Mouse (Mus musculus) adrenal gland, postnatal 36 days (tissue): Measurements from ENCODE around the gene Kctd21. TPM values are rescaled to one million over a fixed set of nuclear protein-coding genes. Genes with fewer than 3 reads are reported as not detected.
A peak's percentile ranks its signal among the peaks of the same experiment; 100 is the strongest.

Experiments used
- DNase-seq, 2 experiments: peaks; one replicate each; pipeline ENCODE4 v3.0.0; 2021; ENCODE audit warnings: mixed read lengths in 1 of 2
- total RNA-seq, 2 experiments: library from RNA; stranded (reverse); gene quantifications; 2 replicates each; pipeline ENCODE4 v1.2.3; 2021

Kctd21 gene
- total RNA-seq, 2 experiments from 2014 or later: 7.8 to 11.3 TPM

DNA sequence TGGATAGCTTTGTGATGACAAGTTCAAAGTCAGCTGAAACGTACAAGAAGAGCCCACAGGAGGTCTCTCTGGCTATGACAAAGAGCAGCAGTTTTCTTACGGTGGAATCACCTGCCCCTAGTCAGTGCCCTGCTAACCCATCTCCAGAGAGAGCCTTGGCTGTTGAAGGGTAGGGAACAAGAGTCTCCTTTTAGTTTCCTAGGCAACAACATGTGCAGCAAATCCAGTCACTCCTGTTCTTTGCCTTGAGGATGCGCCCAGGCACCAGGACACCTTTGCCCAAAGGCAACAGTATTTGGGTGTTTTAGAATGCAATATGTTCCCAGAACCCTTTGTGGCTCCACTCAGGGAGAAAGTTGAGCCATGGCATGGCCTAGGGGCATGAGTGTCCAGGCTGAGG, 16.2 kb downstream of the Kctd21 start:
- DNase-seq: no peak

DNA sequence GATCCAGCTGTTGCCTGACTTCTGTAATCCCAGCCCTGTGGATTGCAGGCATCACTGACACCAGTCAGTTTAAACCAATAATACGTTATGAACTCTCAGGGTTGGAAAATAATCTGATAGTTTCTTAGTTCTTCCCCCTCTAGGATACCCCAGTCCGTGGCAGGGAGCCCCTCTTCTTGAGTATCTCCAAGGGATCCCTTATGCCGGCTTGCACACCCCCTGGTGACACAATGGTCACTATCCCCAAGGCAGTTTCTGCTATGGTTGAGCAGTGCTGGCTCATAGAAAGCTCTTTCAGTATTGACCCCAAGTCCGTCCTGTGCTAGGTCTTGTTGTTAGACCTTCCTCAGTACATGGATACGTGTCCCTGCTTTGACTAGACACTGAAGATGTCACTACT, 16.7 kb downstream of the Kctd21 start:
- no peak for DNase-seq

DNA sequence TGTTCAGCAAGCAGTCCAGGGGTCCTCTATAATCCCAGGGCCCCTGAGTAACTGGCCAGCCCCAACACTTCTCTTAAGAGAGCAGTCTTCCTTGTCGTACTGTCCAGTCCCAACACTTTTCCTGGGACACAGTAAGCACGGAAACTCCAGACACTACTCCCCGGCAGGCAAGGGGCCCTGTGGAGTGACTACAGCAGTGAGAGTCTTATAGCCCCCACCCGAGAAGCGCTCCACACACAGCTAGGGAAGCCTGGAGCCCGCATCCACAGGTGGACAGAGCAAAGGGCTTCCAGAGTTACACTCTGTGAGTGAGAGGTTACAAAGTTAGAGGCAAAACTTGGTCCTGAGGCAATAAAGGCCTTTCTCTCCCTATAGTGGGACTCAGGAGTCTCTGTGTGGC, 17.3 kb downstream of the Kctd21 start:
- DNase-seq: no peak

DNA sequence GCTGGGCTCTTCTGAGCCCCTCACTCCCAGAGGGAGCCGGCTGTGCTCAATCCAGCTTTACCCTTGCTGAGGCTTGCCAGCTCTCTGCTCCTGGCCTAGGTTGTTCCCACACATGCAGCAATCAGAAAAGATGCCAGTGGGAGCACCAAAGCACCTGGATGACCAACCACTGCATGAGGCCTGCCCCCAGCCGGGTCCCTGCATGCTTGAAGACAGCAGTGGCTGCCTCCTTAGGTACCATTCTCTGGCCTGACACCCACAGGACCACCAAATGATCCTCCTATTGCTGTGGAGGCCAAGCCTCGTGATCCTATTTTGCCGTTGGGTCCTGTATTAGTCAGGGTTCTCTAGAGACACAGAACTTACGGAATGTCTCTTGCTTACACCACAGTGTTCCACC, 18.8 kb downstream of the Kctd21 start:
- DNase-seq: no peak

DNA sequence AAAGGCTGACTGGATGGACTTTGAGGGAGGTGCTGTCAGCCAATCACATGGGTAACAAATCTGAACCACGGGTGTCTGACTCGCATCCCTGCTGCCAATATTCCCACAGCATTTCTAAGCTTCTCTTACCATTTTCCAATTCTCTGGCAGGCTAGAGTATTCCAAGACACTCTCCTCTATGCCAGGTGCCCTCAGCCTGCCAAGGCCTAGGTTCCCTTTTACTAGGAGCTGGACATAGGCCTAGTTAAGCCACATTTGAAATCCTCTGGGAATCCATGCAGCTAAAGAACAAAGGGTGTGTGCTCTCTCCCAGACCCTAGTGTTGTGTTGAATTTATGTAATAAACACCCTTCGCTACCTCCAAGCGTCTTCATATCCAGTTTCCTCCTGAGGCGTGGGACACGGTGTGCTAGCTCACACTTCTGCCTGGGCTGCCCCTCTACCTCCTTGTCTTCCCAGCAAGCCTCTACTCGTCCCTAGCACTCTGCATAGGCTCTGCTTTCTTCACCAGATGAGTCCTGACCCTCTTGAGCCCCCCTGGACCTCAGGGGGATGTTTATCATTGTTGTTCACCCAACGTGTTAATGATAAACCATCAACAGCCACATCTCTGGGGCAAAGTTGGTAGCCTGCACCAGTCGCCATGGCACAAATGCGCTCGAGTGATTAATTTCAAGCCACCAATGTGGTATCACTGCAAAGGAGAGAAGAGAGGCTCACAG, 19.8 kb downstream of the Kctd21 start:
- no peak for DNase-seq

DNA sequence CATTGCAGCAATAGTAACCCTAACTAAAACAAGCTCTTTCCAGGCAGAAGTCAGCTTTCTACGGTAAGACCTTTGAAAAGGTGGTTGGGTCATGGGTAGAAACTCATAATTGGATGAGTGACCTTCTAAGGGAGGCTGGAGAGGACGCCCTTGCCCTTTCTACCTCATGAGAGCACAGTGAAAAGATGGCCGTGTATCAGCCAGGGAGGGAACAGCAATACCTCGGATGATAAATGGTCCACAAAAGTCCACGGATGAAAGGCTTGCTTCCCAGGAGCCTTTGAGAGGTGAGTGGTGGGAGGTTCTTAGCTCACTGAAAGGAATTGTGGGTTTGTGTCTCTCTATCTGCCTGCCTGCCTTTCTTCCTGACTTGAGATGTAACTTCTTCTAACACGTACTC, 21.2 kb downstream of the Kctd21 start:
- no peak for DNase-seq

DNA sequence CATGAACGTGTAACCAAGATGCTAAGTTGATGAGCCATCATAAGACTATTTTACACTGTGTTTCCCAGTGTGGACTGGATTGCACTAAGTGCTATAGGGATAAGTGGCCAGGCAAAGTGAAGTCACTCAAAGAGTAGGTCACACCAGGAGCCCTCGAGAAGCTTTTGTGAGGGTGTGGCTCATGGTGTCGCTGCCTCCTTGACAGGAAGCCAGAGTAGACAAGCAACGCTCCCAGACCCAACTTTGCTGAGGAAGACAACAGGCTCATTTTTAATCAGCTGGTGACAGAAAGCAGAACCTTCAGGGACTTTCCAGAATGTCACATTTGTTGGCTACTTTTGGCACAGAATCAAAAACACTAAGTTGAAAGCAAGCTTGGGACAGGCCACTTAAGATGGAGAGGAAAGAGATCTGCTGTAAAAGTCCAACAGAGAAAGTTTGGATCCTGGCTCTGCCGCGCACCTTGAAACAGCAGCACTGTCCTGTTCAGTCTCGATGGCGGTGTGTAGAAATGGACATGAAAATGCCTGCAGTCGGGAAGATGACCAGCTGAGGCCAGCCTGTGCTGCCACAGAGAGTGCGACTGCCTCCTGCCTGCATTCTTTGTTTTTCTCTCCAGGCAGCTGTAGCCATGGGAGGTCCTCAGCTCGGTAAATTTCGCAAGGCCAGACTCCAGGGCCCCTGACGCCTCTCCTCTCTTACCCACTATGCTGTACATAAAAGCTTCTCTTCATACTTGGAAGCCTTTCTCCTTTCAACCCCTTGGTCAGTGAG, 23.1 kb downstream of the Kctd21 start:
- no peak for DNase-seq

DNA sequence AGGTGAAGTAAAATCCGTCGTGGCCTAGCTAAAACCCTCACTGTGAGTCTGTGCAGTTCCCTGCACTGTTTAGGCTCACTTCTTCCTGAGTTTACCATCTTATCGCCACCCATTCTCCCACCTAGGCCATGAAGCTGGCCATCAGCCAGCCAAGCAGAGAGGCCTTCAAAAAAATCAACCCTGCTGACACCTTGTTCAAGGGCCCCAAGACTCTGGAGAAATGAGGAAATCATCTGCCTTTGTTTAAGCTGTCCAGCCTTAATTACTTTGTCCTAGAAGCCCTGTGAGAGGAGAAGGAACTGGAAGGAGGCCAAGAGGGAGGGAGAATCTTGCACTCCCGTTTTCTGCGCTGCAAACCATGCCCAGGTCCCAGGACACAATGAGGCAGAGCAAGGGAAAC, 24.1 kb downstream of the Kctd21 start:
- DNase-seq: no peak

DNA sequence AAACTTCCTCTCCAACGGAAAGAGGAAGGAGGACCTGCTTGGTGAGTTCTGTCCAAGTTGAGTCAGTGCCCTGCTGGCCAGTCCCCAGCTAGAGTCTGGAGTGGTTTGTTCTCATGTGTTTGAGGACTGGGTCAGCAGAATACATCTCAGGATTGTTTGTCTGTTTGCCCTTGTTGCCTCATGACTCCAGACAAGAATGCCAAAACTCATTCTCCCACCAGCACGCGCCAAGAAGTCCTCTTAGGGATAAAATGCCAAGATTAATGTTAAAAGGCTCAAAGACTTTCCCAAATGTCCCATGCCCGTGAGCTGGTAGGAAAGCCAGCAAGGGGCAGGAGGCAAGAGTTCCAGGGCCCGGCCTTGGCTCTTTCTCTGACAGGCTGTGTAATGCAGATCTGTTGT, 24.7 kb downstream of the Kctd21 start:
- DNase-seq: peak in 1 of 2 experiments; percentile 36

DNA sequence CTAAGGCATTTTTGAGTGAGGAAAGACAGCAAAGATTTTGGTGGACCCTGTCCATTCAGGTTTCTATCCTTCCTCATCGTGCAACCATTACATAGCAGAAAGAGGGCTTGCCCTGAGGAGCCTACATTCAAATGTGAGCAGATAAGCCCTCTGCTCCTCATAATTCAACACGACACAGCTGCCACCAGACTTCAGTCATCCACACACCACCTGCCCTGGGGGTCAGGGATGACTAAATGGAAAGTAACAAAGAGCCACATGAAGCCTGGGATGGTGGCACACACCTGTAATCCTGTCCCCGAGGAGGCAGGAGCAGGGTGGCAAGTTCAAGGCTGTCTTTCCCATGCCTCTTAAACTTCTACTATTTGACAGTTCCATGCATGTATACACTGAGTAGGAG, 25.7 kb downstream of the Kctd21 start:
- no peak for DNase-seq

DNA sequence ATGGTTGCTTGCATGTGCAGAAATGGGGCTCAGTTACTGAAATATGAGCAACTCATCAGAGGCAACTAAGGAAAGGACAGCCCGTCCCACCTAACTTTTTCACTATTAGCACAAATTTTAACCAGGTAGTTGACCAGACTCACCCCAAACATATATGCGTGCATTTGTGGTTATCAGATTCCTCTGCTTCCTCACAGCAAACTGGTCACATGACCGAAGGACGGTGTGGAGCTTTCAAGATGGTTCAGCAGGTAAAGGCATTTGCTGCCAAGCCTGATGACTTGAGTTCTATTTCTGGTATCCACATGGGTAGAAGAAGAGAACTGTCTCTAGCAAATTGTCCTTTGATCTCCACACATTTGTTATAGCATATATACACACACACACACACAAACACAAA, 26.2 kb downstream of the Kctd21 start:
- no peak for DNase-seq

DNA sequence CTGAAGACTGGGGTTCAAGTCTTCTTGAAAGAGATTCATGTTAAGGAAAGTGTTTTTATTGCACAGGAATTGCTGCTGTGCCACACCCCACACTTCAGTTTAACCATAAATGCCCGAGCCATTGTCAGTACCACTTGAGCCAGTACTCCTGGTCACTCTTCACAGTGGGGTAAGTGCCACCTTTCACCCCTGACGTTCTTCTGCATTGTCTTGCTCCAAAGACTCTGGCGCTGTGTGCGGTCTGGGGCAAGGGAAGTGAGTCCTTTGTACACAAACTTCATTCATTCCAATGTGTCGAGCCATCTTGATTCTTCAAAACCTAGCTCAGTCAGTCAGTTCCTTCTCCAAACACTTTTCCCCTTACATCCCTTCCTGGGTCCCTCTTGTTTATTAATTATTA, 28.0 kb downstream of the Kctd21 start:
- no peak for DNase-seq

DNA sequence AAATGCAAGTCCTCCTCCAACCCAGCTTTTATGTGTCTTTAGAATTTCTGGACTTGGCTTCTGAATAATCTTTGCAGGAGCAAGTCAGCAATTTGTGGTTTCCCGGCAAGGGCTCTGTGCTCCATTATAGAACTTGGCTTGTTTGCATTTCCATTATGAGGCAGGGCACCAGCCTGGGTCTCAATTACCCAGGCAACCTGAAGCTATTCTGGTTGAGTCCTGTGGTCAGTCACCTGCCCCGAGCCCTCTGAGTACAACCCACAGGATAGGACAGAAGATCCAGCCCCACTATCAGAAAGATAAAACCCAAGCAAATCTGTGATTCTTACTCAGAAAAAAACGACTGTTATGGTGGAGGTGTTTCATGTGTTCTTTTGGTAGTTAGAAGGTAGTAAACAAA, 28.8 kb downstream of the Kctd21 start:
- DNase-seq: no peak

DNA sequence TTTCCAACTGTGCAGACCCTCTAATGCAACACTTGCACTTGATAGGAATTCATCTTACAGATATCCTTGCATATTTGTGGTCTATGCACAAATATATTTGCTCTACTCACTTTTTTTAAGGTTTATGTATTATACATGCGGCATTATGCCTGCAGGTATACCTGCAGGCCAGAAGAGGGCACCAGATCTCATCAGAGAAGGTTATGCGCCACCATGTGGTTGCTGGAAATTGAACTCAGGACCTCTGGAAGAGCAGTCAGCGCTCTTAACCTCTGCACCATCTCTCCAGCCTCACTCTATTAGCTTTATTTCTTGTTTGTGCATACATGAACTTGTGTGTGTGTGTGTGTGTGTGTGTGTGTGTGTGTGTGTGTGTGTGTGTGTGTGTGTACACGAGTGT, 29.3 kb downstream of the Kctd21 start:
- DNase-seq: peak in 1 of 2 experiments; percentile 38

DNA sequence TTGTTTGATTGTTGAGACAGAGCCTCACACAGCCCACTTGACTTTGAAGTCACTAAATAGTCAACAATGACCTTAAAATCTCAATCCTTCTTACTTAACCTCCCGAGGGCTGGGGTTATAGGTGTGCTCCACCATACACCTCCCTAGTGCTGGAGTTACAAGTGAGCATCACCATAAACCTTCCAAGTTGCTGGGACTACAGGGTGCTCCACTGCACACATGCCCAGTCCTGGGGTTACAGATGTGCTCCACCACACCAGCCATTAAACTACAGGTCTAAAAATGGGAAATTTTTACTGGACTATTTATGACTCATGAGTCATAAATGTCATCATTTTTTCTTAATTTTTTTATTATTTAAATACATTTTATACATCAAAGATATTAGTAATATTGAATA, 33.8 kb downstream of the Kctd21 start:
- no peak for DNase-seq

DNA sequence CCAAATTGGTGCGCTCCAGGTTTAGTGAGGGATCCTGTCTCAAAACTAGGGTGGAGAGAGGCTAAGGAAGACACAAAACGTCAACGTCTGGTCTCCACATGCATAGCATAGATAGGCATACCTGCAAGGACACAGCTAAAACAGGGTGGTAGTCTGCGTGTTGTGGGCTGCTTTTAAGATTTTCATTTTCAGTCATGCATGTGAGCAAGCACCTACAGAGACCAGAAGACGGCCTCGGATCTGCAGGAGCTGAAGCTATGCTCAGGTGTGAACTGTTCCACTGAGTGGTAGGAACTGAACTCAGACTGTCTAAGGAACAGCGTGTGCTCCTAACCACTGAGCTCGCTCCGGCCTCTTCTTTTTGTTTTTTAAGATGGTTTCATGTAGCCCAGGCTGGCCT, 43.0 kb downstream of the Kctd21 start:
- DNase-seq: no peak

DNA sequence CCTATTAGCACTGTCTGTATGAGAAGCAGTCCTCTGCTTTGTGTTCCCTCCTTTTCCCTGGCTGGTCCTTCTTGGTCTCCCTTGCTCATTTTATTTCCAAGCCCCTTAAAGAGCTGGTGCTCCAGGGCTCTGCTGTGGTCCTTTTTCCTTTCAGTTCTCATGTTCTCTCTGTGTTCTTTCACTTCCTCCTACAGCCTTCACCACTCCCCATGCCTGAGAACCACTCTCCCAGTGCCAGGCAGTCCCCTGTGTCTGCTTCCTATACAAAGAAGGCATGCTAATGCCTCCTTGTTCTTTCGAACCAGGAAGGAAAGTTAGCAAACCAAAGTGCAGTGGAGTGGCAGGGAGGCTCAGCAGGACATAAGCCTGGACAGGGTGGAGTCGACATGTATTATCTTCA, 43.8 kb downstream of the Kctd21 start:
- no peak for DNase-seq

DNA sequence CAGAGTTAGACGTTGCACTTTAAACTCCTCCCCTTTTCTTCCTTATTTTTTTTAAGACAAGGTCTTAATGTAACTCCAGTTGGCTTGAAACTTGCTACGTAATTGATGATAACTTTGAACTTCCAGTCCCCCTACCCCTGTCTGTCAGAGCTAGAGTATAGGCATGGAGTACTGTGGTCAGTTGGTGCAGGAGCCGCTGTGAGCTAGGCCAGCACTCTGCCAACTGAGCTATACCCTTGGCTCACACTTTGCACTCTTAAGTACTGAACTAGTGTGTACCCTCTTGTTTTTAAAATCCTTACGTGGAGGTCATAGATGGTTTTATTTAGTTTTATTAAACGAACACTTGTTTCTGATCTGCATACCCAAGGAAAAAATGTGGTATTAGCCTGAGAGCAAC, 47.2 kb downstream of the Kctd21 start:
- DNase-seq: no peak

DNA sequence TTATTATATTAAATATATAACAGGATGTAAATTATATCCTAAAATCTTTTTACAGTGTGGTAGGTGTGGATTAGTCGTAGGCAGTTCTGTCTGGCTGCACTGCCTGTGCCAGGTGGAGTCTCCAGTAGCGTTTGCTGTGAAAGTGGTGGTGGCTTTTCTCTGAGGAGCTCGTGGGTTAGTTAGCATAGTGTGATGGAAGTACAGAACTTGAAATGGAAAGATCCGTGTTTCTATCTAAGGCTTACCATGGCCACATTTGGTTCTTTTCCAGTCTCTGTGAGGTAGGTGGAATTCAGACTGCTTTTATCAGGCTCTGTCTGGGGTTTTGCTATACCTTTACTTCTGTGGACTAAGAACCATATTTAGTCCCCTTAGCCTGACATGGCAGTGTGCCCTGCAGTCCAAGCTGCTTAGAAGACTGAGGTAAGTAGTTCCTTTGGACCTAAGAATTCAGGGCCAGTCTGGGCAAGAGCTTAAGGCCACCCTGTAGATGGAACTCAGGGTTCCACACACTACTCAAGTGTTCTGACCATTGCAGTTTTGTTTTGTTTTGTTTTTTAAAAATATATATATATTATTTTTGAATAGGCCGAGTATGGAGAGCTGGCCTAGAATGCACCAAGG, 48.5 kb downstream of the Kctd21 start:
- DNase-seq: no peak

DNA sequence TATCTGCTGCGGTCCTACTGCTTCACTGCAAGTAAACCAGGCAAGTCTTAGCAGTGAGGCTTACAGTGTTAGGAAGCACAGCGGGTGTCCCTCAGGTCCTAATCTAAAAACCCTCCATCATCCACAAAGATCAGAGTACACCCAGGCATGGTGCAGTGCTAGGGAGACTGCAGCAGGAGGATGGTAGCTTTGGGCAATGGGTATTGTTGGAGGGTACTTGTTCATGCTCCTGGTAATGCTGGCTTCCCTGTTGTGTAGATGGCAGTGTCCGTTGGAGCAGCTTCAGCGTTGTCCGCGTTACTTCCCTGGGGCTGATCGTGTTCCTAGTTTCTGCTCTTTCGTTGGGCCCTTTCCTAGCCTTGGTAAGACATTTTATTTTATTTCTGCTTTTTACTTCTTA, 50.5 kb downstream of the Kctd21 start:
- no peak for DNase-seq

DNA sequence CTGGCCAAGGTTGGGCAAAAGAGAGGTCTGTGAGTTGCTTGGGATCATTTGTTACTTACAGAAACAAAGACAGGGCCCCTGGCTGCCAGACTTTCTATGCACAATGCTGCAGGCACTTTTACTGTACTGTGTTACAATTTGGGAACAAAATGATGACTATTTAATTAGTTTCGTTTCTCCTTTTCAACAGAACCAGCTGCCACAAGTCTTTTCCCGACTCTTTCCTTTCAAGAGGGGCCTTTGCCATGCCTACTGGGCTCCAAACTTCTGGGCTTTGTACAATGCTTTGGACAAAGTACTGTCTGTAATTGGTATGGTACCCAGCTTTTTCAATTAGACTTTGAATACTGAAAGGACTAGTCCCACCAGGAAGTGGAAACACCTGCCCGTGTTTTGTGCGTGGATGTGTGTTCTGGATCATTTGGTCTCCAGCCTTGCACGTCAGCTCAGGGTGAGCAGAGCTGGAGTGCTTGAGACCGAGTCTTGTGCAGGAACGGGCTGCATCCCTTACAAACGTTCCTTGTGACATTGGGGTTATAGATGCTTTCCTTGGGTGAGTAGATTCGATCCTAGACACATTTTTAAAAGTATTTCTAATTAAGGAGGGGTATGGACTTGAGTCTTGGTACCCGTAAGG, 51.5 kb downstream of the Kctd21 start:
- DNase-seq: no peak

DNA sequence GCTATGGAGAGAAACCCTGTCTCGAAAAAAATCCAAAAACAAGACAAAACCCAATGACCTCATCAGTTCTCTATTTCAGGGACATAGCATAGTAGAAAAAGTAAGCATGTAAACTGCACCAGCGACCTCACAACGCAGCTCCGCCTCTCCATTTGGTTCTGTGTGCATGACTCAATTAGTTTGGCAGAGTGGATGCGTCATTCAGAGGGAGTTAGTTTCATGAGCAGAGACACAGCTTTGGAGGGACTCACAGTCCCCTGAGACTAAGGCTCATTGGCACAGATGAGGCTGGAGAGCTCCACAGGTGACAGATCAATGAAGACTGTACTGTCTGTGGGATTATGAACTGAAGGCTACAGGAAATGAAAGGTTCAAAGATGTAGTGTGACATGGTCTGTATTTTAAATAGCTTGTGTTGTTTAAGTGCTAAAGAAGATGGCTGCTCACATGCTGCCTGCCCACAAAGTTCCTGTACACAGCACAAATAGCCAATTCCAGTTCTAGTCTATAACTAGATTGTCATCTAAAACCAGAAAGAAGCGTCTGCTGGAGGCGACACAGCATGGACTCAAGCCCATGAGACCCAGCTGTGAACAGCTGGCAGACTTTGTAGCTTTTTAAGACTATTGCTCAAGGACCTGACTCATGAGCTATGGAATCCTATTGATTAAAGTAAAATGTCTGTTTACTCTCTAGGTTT, 54.1 kb downstream of the Kctd21 start:
- DNase-seq: peak; percentile 40 to 58
